Mouse (Mus musculus) limb, embryonic 14.5 days (tissue): Measurements from ENCODE around the gene Tent2. TPM values are rescaled to one million over a fixed set of nuclear protein-coding genes. Genes with fewer than 3 reads are reported as not detected.

Experiments used
- ATAC-seq: fragments of 200-750 bp; cut with Nextera tagmentation; 2 replicates; pipeline ENCODE4 v1.8.0; 2017; ENCODE audit warnings: low read depth, moderate number of reproducible peaks, moderate TSS enrichment; ENCODE audit not compliant: low FRiP score
- DNase-seq: peaks from one replicate; pipeline ENCODE4 v3.0.0-alpha.2; 2015; ENCODE audit warnings: low spot score
- H3K27ac ChIP-seq: fragments of 300-500 bp; sonication (generic); replicated peaks from 2 replicates; pipeline ENCODE4 v1.5.1; 2014; ENCODE audit warnings: low read depth, mild to moderate bottlenecking, low read length, moderate library complexity, mixed read lengths
- H3K27me3 ChIP-seq: fragments of 300-500 bp; sonication (generic); 2 replicates; pipeline ENCODE4 v1.6.1; 2014; ENCODE audit warnings: low read length, mixed read lengths; ENCODE audit not compliant: control insufficient read depth, insufficient read depth
- H3K36me3 ChIP-seq: fragments of 300-500 bp; sonication (generic); 2 replicates; pipeline ENCODE4 v1.6.1; 2014; ENCODE audit warnings: mild to moderate bottlenecking, low read length, moderate library complexity, mixed read lengths; ENCODE audit not compliant: control insufficient read depth, insufficient read depth
- H3K4me1 ChIP-seq: fragments of 300-500 bp; sonication (generic); 2 replicates; pipeline ENCODE4 v1.6.1; 2014; ENCODE audit warnings: antibody characterized with exemption, low read length, mixed read lengths; ENCODE audit not compliant: control insufficient read depth, insufficient read depth
- H3K4me2 ChIP-seq: fragments of 300-500 bp; sonication (generic); replicated peaks from 2 replicates; pipeline ENCODE4 v1.6.1; 2014; ENCODE audit warnings: low read depth, mild to moderate bottlenecking, low read length, moderate library complexity; ENCODE audit not compliant: severe bottlenecking
- H3K4me3 ChIP-seq: fragments of 300-500 bp; sonication (generic); replicated peaks from 2 replicates; pipeline ENCODE4 v1.5.1; 2014; ENCODE audit warnings: low read length
- H3K9ac ChIP-seq: fragments of 300-500 bp; sonication (generic); 2 replicates; pipeline ENCODE4 v1.6.1; 2014; ENCODE audit warnings: mild to moderate bottlenecking, low read depth, low read length, moderate library complexity; ENCODE audit not compliant: severe bottlenecking
- H3K9me3 ChIP-seq: fragments of 300-500 bp; sonication (generic); 2 replicates; pipeline ENCODE4 v1.6.1; 2016; ENCODE audit warnings: low read length; ENCODE audit not compliant: control insufficient read depth
- POLR2A ChIP-seq: fragments of 200-500 bp; IDR thresholded peaks from 2 replicates; pipeline ENCODE4 v1.8.0; 2012; ENCODE audit warnings: inconsistent platforms, mild to moderate bottlenecking, moderate library complexity, borderline replicate concordance; ENCODE audit not compliant: insufficient read depth, insufficient read length; ENCODE audit errors: extremely low read depth
- WGBS: fragments of 180-500 bp; shearing (Covaris S2); extraction: QIAGEN DNeasy Blood & Tissue Kit; methylation state at CpG from one replicate; pipeline ENCODE4 v1.1.7; 2014; 5-methylcytosine and 5-hydroxymethylcytosine counted together
- polyA plus RNA-seq, 2 experiments: library from polyadenylated mRNA; depleted of rRNA in 1 of 2; stranded (reverse) in 1 of 2; unstranded in 1 of 2; fragments of >200 nt; fragmentation: Nextera tagmentation in 1 of 2; extraction: Ambion mirVana in 1 of 2; gene quantifications; 2 replicates each; pipeline versions ENCODE4 v1.2.1 to v1.2.3; 2012 to 2014

The Tent2 gene
- polyA plus RNA-seq, 2 experiments: 74.6 to 76.1 TPM

- Histone ChIP-seq H3K36me3 (no peaks in the 10 kb centered on the region), H3K27ac (no peak overlapping the region), H3K4me3 (no peak overlapping the region), H3K4me2 (no peak overlapping the region), H3K27me3 (no peaks in the 10 kb centered on the region), H3K9ac (no peak overlapping the region), H3K4me1 (no peaks in the 10 kb centered on the region), H3K9me3 (no peaks in the 10 kb centered on the region)
- ATAC-seq (no peak), DNase-seq (no peak)
- WGBS: 81% methylated on average over 3 of the region's 3 CpGs
- no peak for TF ChIP-seq POLR2A
Observed at GRCm38 (mm10) chr13:93098596-93098995, 93.6 kb downstream of the Tent2 start.

GRCm38 (mm10) chr13:93096643-93097042 lies 95.5 kb downstream of the Tent2 start:
- no peak for TF ChIP-seq POLR2A
- H3K9ac ChIP-seq: no peak overlapping the region
- no peak overlapping the region for H3K4me3 ChIP-seq
- DNase-seq (no peak), ATAC-seq (no peak)
- 88% methylated on average over 6 of the region's 6 CpGs for WGBS
- H3K4me2 ChIP-seq: no peak overlapping the region
- no peaks in the 10 kb centered on the region for H3K36me3 ChIP-seq
- H3K27ac ChIP-seq: no peak overlapping the region
- H3K4me1 ChIP-seq: no peaks in the 10 kb centered on the region
- H3K9me3 ChIP-seq: no peaks in the 10 kb centered on the region
- no peaks in the 10 kb centered on the region for H3K27me3 ChIP-seq

Other genes starting within 250 kb of the Tent2 start
- gene Cmya5, start 47.7 kb downstream of the Tent2 start, polyA plus RNA-seq (2012; rRNA removed): 0.63 and 0.73 TPM in 2 replicates
- 0.66 and 0.78 TPM in 2 replicates for gene Cmya5, start 47.7 kb downstream of the Tent2 start, polyA plus RNA-seq (2014; fragmentation: Nextera tagmentation; extraction: Ambion mirVana)
- 8.0 and 8.6 TPM in 2 replicates for gene Homer1, start 107.2 kb upstream of the Tent2 start, polyA plus RNA-seq (2012; rRNA removed)
- 6.9 and 7.7 TPM in 2 replicates for gene Homer1, start 107.2 kb upstream of the Tent2 start, polyA plus RNA-seq (2014; fragmentation: Nextera tagmentation; extraction: Ambion mirVana)